Mouse (Mus musculus): ENCODE measurements around the gene Ppfia1. TPM values are rescaled to one million over a fixed set of nuclear protein-coding genes. Genes with fewer than 3 reads are reported as not detected.

Ppfia1 gene
- polyA plus RNA-seq, 1 experiment from 2014 or later: 34.6 TPM

- Histone ChIP-seq H3K9me3 (ENCODE audit: control insufficient read depth, low read length) (no peaks in the 10 kb centered on the region), H3K4me2 (ENCODE audit: low read length) (no peak overlapping the region), H3K36me3 (ENCODE audit: control insufficient read depth, insufficient read depth) (peaks cover 26% of the 10 kb centered on the region), H3K4me1 (replicated peaks; ENCODE audit: control insufficient read depth, insufficient read depth, low read length) (no peaks in the 10 kb centered on the region), H3K27ac (ENCODE audit: low read length) (no peak overlapping the region), H3K9ac (replicated peaks; ENCODE audit: low read depth, low read length) (no peak overlapping the region), H3K4me3 (replicated peaks; ENCODE audit: low read length) (no peak overlapping the region), H3K27me3 (replicated peaks; ENCODE audit: control insufficient read depth, insufficient read depth, low read length) (no peaks in the 10 kb centered on the region)
- ATAC-seq: no peak
- WGBS: 93% methylated on average over 5 of the region's 5 CpGs
Measured at GRCm38 (mm10) chr7:144519852-144520251, 33.7 kb downstream of the Ppfia1 start.

GRCm38 (mm10) chr7:144516711-144517110 lies 36.8 kb downstream of the Ppfia1 start:
- H3K4me3 ChIP-seq (replicated peaks; ENCODE audit: low read length): no peak overlapping the region
- ATAC-seq: no peak
- H3K27ac ChIP-seq (ENCODE audit: low read length): no peak overlapping the region
- peaks cover 41% of the 10 kb centered on the region for H3K36me3 ChIP-seq (ENCODE audit: control insufficient read depth, insufficient read depth)
- 86% methylated on average over 5 of the region's 5 CpGs for WGBS
- no peaks in the 10 kb centered on the region for H3K9me3 ChIP-seq (ENCODE audit: control insufficient read depth, low read length)
- H3K27me3 ChIP-seq (replicated peaks; ENCODE audit: control insufficient read depth, insufficient read depth, low read length): no peaks in the 10 kb centered on the region
- H3K4me1 ChIP-seq (replicated peaks; ENCODE audit: control insufficient read depth, insufficient read depth, low read length): no peaks in the 10 kb centered on the region
- H3K9ac ChIP-seq (replicated peaks; ENCODE audit: low read depth, low read length): no peak overlapping the region
- no peak overlapping the region for H3K4me2 ChIP-seq (ENCODE audit: low read length)

GRCm38 (mm10) chr7:144509090-144509489 lies 44.4 kb downstream of the Ppfia1 start:
- no peak overlapping the region for H3K27ac ChIP-seq (ENCODE audit: low read length)
- H3K9ac ChIP-seq (replicated peaks; ENCODE audit: low read depth, low read length): no peak overlapping the region
- H3K36me3 ChIP-seq (ENCODE audit: control insufficient read depth, insufficient read depth): peaks cover 38% of the 10 kb centered on the region
- no peaks in the 10 kb centered on the region for H3K9me3 ChIP-seq (ENCODE audit: control insufficient read depth, low read length)
- no peaks in the 10 kb centered on the region for H3K4me1 ChIP-seq (replicated peaks; ENCODE audit: control insufficient read depth, insufficient read depth, low read length)
- H3K27me3 ChIP-seq (replicated peaks; ENCODE audit: control insufficient read depth, insufficient read depth, low read length): no peaks in the 10 kb centered on the region
- 97% methylated on average over 4 of the region's 4 CpGs for WGBS
- H3K4me2 ChIP-seq (ENCODE audit: low read length): no peak overlapping the region
- no peak overlapping the region for H3K4me3 ChIP-seq (replicated peaks; ENCODE audit: low read length)
- ATAC-seq: no peak

- no peaks in the 10 kb centered on the region for H3K9me3 ChIP-seq (ENCODE audit: control insufficient read depth, low read length)
- WGBS: 95% methylated on average over 1 of the region's 1 CpGs
- H3K4me1 ChIP-seq (replicated peaks; ENCODE audit: control insufficient read depth, insufficient read depth, low read length): no peaks in the 10 kb centered on the region
- ATAC-seq: no peak
- peaks cover 48% of the 10 kb centered on the region for H3K36me3 ChIP-seq (ENCODE audit: control insufficient read depth, insufficient read depth)
- no peak overlapping the region for H3K27ac ChIP-seq (ENCODE audit: low read length)
- no peaks in the 10 kb centered on the region for H3K27me3 ChIP-seq (replicated peaks; ENCODE audit: control insufficient read depth, insufficient read depth, low read length)
- H3K9ac ChIP-seq (replicated peaks; ENCODE audit: low read depth, low read length): no peak overlapping the region
- H3K4me2 ChIP-seq (ENCODE audit: low read length): no peak overlapping the region
- no peak overlapping the region for H3K4me3 ChIP-seq (replicated peaks; ENCODE audit: low read length)
Measured at GRCm38 (mm10) chr7:144506807-144507206, 46.7 kb downstream of the Ppfia1 start.

GRCm38 (mm10) chr7:144503959-144504358 lies 49.6 kb downstream of the Ppfia1 start:
- Histone ChIP-seq H3K4me1 (replicated peaks; ENCODE audit: control insufficient read depth, insufficient read depth, low read length) (no peaks in the 10 kb centered on the region), H3K27ac (ENCODE audit: low read length) (no peak overlapping the region), H3K9me3 (ENCODE audit: control insufficient read depth, low read length) (no peaks in the 10 kb centered on the region), H3K36me3 (ENCODE audit: control insufficient read depth, insufficient read depth) (peaks cover 48% of the 10 kb centered on the region), H3K27me3 (replicated peaks; ENCODE audit: control insufficient read depth, insufficient read depth, low read length) (no peaks in the 10 kb centered on the region), H3K4me3 (replicated peaks; ENCODE audit: low read length) (no peak overlapping the region), H3K4me2 (ENCODE audit: low read length) (no peak overlapping the region), H3K9ac (replicated peaks; ENCODE audit: low read depth, low read length) (no peak overlapping the region)
- WGBS: 87% methylated on average over 4 of the region's 4 CpGs
- ATAC-seq: no peak

- Histone ChIP-seq H3K9ac (replicated peaks; ENCODE audit: low read depth, low read length) (no peak overlapping the region), H3K27ac (ENCODE audit: low read length) (no peak overlapping the region), H3K4me3 (replicated peaks; ENCODE audit: low read length) (no peak overlapping the region), H3K27me3 (replicated peaks; ENCODE audit: control insufficient read depth, insufficient read depth, low read length) (no peaks in the 10 kb centered on the region), H3K4me1 (replicated peaks; ENCODE audit: control insufficient read depth, insufficient read depth, low read length) (no peaks in the 10 kb centered on the region), H3K9me3 (ENCODE audit: control insufficient read depth, low read length) (no peaks in the 10 kb centered on the region), H3K4me2 (ENCODE audit: low read length) (no peak overlapping the region), H3K36me3 (ENCODE audit: control insufficient read depth, insufficient read depth) (peaks cover 36% of the 10 kb centered on the region)
- no peak for ATAC-seq
- 80% methylated on average over 1 of the region's 1 CpGs for WGBS
Measured at GRCm38 (mm10) chr7:144492931-144493330, 60.6 kb downstream of the Ppfia1 start.

GRCm38 (mm10) chr7:144490201-144490873 lies 63.2 kb downstream of the Ppfia1 start:
- WGBS: 89% methylated on average over 8 of the region's 8 CpGs

GRCm38 (mm10) chr7:144489067-144489774 lies 64.3 kb downstream of the Ppfia1 start:
- no peaks in the 10 kb centered on the region for H3K27me3 ChIP-seq (replicated peaks; ENCODE audit: control insufficient read depth, insufficient read depth, low read length)
- ATAC-seq: no peak
- 94% methylated on average over 6 of the region's 6 CpGs for WGBS
- H3K4me3 ChIP-seq (replicated peaks; ENCODE audit: low read length): no peak overlapping the region
- H3K4me2 ChIP-seq (ENCODE audit: low read length): no peak overlapping the region
- H3K9ac ChIP-seq (replicated peaks; ENCODE audit: low read depth, low read length): no peak overlapping the region
- no peaks in the 10 kb centered on the region for H3K4me1 ChIP-seq (replicated peaks; ENCODE audit: control insufficient read depth, insufficient read depth, low read length)
- H3K9me3 ChIP-seq (ENCODE audit: control insufficient read depth, low read length): no peaks in the 10 kb centered on the region
- no peak overlapping the region for H3K27ac ChIP-seq (ENCODE audit: low read length)
- peaks cover 32% of the 10 kb centered on the region for H3K36me3 ChIP-seq (ENCODE audit: control insufficient read depth, insufficient read depth)

More at GRCm38 (mm10) chr7:144490201-144490873, 63.2 kb downstream of the Ppfia1 start:
- no peaks in the 10 kb centered on the region for H3K4me1 ChIP-seq (replicated peaks; ENCODE audit: control insufficient read depth, insufficient read depth, low read length)
- no peaks in the 10 kb centered on the region for H3K27me3 ChIP-seq (replicated peaks; ENCODE audit: control insufficient read depth, insufficient read depth, low read length)
- H3K9me3 ChIP-seq (ENCODE audit: control insufficient read depth, low read length): no peaks in the 10 kb centered on the region
- H3K4me3 ChIP-seq (replicated peaks; ENCODE audit: low read length): no peak overlapping the region
- no peak overlapping the region for H3K9ac ChIP-seq (replicated peaks; ENCODE audit: low read depth, low read length)
- H3K36me3 ChIP-seq (ENCODE audit: control insufficient read depth, insufficient read depth): peaks cover 29% of the 10 kb centered on the region
- ATAC-seq: no peak
- no peak overlapping the region for H3K27ac ChIP-seq (ENCODE audit: low read length)
- H3K4me2 ChIP-seq (ENCODE audit: low read length): no peak overlapping the region

- no peak for ATAC-seq
- Histone ChIP-seq H3K4me1 (replicated peaks; ENCODE audit: control insufficient read depth, insufficient read depth, low read length) (no peaks in the 10 kb centered on the region), H3K4me2 (ENCODE audit: low read length) (no peak overlapping the region), H3K36me3 (ENCODE audit: control insufficient read depth, insufficient read depth) (peaks cover 34% of the 10 kb centered on the region), H3K4me3 (replicated peaks; ENCODE audit: low read length) (no peak overlapping the region), H3K27me3 (replicated peaks; ENCODE audit: control insufficient read depth, insufficient read depth, low read length) (no peaks in the 10 kb centered on the region), H3K9ac (replicated peaks; ENCODE audit: low read depth, low read length) (no peak overlapping the region), H3K9me3 (ENCODE audit: control insufficient read depth, low read length) (no peaks in the 10 kb centered on the region), H3K27ac (ENCODE audit: low read length) (no peak overlapping the region)
Measured at GRCm38 (mm10) chr7:144480314-144480713, 73.2 kb downstream of the Ppfia1 start.
